Mouse (Mus musculus): ENCODE results near the gene Tbc1d10a.

Tbc1d10a gene

DNA sequence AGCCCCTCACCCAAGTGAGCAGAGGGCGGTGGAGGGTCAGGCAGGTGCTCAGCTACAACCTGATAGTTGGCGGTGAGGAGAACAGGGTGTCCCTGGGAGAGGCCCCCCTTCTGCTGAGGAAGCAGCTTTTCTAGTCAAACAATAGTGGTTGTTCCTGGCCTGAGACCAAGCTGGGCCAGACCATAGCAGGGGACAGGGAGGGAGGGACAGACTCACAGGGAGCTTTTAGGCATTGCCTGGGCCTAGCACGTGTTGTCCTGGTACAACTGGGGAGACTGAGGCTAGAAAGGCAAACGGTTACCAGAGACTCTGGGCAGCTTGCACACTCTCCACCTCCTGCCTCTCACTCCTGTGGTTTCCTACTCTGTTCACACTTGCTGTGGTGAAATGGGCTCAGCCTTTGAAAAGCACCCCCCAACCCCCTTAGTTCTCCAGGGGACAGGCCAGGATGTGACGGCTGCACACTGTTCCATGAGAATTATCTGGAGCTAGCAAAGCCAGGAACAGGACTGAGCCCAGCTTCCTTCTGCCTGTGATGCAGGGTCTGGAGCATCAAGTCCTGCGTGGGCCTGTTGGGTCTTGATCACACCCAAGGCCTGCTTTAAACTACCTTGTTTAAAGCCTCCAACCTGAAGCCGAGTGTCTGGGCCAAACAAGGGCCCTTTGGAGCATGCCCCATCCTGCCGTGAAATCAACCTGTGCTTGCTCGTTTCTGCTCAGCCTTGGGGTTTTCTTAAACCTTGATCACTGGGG lies 29.8 kb downstream of the Tbc1d10a start:
- in situ Hi-C loops (cut with MboI, MseI), result no loop called here

- in situ Hi-C loops (cut with MboI, MseI), result no loop called here
These were observed 31.5 kb downstream of the Tbc1d10a start, which contains the start of gene Castor1 for GRCm38 (mm10) chr11:4217914-4218629. TSS of gene Castor1 (plus strand) at chr11:4218225.

DNA sequence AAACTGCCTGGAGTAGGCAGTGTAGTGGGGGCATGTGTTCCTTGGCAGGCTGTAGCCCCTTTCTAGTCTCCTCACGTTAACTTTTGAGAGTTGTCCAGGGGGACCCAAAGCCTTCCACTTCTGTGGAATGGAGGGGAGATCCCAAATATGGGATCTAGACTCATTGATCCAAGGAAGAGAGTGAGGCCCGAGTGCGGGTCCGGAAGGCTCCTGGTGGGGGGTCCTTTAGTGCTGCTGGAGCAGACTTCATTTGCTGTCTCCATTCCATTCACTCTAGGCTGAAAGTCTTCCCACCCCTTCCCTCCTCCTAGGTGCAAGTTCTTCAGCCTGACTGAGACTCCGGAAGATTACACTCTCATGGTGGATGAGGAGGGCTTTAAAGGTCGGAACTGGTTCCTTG lies 32.0 kb downstream of the Tbc1d10a start:
- in situ Hi-C loops (cut with MboI, MseI), result no loop called here

GRCm38 (mm10) chr11:4219317-4219751 lies 32.7 kb downstream of the Tbc1d10a start:
- in situ Hi-C loops (cut with MboI, MseI), result no loop called here

DNA sequence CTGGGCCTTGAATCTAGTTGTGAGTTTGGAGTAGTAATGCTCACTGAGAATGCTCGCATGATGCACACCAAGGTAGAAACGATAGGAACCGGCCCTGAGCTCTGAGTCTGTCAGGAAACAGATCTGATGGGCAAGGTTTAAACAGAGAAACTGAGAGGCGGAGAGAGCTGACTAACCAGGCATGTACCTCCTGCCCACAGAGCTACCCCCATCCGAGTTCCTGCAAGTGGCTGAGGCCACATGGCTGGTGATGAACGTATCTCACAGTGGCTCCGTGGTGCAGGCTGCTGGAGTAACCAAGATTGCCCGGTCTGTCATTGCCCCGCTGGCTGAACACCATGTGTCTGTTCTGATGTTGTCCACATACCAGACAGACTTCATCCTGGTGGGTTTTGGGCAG lies 33.3 kb downstream of the Tbc1d10a start:
- in situ Hi-C loops (cut with MboI, MseI), result loop anchor here (5.0 kb wide), 1 partner anchor 37 kb away; the partner anchor contains the start of gene Lif

- in situ Hi-C loops (cut with MboI, MseI), result loop anchor here (5.0 kb wide), 1 partner anchor 37 kb away; the partner anchor contains the start of gene Lif
These were observed 34.1 kb downstream of the Tbc1d10a start for GRCm38 (mm10) chr11:4220443-4221400.

DNA sequence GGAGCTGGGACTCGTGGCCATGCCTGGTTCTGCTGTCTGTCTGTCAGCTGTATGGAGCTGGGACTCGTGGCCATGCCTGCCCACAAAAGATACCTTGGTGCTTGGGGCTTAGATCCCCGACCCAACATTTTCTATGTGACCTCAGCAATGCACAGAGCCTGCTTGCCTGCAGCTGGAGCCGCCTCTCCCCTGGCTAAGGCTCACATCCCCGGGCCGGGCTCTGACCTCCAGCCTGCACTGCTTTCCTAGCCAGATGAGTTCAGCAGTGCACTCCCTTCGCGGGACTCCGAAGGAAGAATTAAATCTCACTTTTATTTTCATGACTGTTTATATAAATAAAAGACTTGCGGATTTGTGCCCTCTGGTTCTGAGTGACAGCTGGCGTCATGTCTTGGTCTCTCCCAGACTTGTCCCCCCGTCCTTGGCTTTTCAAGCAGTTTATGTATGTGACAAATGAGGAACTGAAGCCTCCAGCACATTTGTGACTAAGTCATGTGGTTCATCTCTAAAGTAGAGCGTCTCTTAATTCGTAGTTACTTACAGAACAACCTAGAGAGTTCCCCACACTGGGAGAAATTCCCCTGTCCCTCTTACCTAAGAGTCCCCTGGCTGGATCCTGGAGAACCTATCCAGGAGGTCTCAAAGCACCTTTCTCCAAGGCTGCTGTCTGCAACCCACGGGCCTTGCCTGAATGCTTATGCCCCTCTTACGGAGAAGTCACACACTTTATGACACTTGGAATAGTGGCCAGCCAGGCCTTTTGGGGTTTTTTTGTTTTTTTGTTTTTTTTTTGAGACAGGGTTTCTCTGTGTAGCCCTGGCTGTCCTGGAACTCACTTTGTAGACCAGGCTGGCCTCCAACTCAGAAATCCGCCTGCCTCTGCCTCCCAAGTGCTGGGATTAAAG lies 35.7 kb downstream of the Tbc1d10a start:
- in situ Hi-C loops (cut with MboI, MseI), result loop anchor here (5.0 kb wide), 1 partner anchor 35 kb away; the partner anchor contains the start of gene Lif

DNA sequence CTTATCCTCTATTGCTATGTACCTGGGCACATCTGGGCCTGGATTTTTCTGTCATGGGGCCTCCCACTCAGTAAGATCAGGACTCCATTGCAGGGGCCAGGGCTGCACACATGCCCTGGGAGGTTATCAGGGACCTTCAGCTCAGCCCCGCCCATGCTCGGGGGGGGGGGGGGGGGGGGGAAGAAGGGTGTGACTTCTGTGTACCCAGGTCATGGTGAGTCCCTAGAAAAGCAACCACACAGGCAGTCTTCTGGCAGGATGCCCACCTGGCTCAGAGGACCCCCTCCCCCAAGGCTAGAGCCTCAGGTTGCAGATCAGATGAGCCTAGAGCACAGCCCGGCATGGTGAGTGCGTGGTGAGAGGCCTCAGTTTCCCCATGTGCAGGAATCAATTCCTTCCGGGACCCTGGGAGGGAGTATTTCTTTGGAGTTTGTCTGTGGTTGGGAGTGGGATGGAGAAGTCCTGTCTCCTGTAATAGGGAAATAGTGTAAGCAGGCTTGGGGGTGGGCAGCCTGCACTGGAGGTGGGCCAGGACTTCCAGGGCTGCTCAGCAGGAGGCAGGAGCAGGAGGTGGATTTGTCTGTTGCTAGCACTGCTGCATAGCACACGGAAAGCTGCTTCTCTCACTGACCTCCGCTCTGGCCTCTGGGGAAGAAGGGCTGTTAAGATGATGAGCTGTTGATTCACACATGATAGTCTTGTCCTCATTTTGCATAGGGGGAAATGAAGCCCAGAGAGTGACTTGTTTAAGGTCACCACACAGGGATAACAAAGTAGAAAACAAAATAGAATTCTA lies 37.0 kb downstream of the Tbc1d10a start:
- in situ Hi-C loops (cut with MboI, MseI), result loop anchor here (5.0 kb wide), 1 partner anchor 34 kb away; the partner anchor contains the start of gene Lif

DNA sequence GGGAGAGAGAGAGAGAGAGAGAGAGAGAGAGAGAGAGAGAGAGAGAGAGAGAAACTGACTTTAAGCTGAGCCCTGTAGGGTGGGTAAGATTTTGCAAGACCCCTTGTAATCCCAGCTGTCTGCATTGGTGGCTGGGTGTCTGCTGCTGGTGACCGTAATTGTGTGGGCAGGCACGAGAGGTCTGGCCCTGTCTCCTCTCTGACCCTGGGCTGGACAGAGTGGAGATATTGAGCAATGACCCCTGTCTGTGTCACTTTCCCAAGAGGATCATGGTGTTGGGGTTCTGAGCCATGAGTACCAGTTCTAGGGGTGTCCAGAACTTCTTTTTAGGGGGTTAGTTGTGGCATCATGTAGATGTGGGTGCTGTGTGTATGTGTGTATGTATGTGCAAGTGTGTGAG lies 37.6 kb downstream of the Tbc1d10a start:
- in situ Hi-C loops (cut with MboI, MseI), result loop anchor here (5.0 kb wide), 1 partner anchor 33 kb away; the partner anchor contains the start of gene Lif

DNA sequence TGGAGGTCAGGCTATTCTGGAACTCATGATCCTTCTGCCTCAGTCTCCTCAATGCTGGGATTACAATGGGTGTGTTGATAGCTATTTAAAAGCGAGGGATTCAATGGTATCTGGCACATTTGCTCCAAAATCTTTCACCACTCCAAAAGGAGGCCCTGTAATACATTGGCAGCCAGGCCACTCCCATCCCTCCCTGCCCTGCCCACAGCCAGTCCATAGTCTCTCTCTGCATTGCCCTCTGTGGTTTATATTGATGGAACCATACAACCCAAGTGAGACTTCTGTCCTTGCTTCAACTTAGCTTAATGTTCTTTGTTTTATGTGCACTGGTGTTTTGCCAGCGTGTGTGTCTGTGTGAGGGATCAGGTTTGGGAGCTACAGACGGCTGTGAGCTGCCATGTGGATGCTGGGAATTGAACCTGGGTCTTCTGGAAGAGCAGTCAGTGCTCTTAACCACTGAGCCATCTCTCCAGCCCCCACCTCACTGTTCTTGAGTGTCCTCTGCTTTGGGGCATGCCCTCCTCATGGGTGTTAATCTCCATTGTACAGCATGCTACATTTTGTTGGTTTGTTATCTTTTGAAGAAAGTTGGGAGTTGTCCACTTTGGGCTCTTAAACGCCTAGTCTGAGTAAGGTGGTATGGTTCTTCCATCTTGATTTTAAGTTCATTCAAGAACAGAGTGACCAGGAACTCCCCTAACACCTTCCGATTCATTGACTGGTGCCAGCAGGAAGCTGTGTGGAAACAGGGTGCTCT lies 40.2 kb downstream of the Tbc1d10a start:
- in situ Hi-C loops (cut with MboI, MseI), result no loop called here

DNA sequence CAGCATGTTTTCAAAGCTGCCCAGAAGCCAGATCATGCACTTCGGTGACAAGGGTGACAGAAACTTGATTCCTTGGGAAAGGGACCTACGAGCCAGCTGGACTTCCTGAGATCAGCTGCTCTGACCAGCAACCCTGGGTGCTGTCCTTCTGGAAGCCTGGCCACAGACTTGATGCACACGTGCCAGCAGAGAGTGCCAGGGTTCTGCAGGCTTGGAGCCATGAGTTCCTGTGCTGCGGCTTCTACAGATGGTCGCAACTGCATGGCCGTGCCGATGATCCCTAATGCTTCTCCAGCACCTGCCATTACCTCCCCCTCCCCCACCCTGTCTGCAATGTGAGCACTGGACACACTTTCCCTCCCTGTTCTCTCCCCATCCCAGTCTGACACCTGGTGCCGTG lies 41.9 kb downstream of the Tbc1d10a start:
- in situ Hi-C loops (cut with MboI, MseI), result no loop called here

DNA sequence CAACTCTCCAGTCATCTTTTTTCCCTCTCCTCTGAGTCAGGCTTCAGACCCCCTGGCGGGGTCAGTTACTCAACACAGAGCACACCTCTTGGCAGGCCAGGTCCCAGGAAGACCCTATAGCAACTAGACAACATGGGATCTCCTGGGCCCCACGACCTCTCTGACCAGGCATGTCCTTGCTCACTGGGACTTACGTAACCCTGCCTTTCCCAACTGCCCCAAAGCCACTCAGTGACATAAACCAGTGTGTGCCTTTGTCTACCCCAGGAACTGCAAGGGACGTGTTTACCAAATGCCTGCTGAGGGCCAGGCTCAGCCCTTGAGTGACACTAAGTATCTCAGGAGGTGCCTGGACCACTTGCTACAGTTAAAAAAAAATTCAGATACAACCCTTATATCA lies 43.3 kb downstream of the Tbc1d10a start:
- in situ Hi-C loops (cut with MboI, MseI), result no loop called here

GRCm38 (mm10) chr11:4231435-4231834 lies 44.8 kb downstream of the Tbc1d10a start:
- in situ Hi-C loops (cut with MboI, MseI), result no loop called here

- in situ Hi-C loops (cut with MboI, MseI), result no loop called here
These were observed 46.1 kb downstream of the Tbc1d10a start for GRCm38 (mm10) chr11:4232644-4233043.

DNA sequence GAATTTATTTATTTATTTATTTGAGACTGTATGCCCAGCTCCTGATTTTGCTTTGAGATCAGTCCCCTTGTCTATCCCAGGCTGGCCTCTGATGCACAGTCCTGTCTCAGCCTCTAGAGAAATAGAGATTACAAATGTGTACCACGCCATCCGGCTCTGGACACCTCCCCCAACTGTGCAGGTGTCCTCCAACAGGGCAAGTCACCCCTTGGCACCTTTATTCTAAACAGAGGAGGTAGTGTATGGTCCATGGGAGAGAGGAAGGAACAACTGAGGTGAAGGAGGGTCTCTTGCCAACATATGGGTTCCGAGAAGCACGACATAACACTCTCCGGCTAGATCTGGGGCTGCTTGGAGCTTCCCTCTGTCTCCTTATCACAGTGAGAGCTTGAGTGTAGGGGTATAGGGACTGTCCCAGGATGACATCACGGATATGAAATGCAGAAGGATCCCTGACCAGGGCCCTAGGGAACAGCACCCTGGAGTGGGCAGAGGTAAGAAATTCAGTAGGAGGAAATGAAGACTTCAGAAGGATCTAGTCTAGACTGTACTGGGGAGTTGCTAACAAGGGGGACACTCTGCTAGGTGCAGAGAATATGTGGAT lies 48.6 kb downstream of the Tbc1d10a start:
- in situ Hi-C loops (cut with MboI, MseI), result no loop called here

DNA sequence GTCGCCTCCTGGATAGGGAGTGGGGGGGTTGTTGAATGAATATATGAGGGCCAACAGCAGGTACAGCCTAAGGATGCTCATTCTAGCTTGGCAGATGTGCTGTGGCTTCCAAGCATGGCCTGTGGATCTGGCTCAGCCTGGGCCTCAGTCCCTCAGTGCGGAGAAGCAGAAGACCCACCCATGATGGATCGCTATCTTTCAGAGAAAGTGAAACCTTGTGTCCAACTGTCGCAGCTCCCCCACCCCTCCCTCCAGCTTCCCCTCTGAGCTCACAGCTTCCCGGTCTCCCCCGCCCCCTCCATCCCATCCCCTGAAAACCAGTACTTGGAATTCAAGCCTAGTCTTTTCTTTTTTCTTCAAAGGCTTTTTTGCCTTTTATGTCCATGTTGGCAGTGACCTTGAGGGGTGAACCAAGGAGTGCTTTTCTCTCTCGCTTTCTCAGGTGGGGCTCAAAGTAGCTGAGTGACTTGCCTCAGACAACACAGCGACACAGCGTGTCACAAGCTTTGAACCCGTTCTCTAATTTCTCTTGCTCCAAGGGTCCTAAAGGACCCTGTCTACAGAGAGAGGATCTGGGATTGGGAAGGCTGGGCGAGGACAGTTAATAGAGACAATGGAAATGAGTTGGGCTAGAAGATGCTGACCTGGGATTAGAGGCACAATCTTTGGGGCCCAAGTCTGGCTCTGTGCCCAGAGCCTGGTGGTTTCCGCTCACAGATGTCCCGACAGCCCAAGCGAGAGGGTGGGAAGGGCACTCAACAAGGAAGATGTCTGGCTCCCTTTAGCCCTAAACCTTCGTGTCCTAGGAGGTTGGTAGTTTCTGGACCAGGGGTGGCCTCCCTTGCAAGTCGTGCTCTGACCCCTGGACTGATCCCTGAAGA lies 49.3 kb downstream of the Tbc1d10a start, which contains the start of gene Osm:
Gene Osm, plus strand, starts transcription at position 756 of the 881 bp plus-strand sequence.
- in situ Hi-C loops (cut with MboI, MseI), result no loop called here

- in situ Hi-C loops (cut with MboI, MseI), result no loop called here
These were observed 50.0 kb downstream of the Tbc1d10a start for GRCm38 (mm10) chr11:4236546-4237067.

Measured in T-helper 1 cell (primary cell).